Mouse (Mus musculus) forelimb bud, embryonic 11.5 days (tissue): ENCODE measurements at regions not wholly inside any gene's neighbourhood (a gene's known extent, or its start where the extent isn't known, plus 50 kb on each side); places are given as distances from the start of the nearest gene placed in this dataset.

Source experiments
- DNase-seq: peaks from one replicate; pipeline ENCODE4 v3.0.0-alpha.2; 2012; ENCODE audit warnings: low read depth, low spot score

- DNase-seq: no peak
Observed at GRCm38 (mm10) chr19:14035371-14035770, 122.0 kb downstream of the Olfr1505 start.

- DNase-seq: no peak
Observed at GRCm38 (mm10) chr19:14035785-14036184, 122.5 kb downstream of the Olfr1505 start.

- no peak for DNase-seq
Observed at GRCm38 (mm10) chr19:14036750-14037149, 123.4 kb downstream of the Olfr1505 start.

- no peak for DNase-seq
Observed at GRCm38 (mm10) chr19:14042753-14043152, 129.4 kb downstream of the Olfr1505 start.

GRCm38 (mm10) chr19:14045456-14045855 lies 132.1 kb downstream of the Olfr1505 start:
- no peak for DNase-seq

GRCm38 (mm10) chr19:14052052-14052451 lies 138.7 kb downstream of the Olfr1505 start:
- no peak for DNase-seq

- DNase-seq: peak; percentile 34
Observed at GRCm38 (mm10) chr19:14080538-14080937, 167.2 kb downstream of the Olfr1505 start.

- no peak for DNase-seq
Observed at GRCm38 (mm10) chr19:14084726-14085125, 171.4 kb downstream of the Olfr1505 start.

GRCm38 (mm10) chr19:14090106-14090505 lies 176.8 kb downstream of the Olfr1505 start:
- DNase-seq: no peak

GRCm38 (mm10) chr19:14094191-14094590 lies 180.9 kb downstream of the Olfr1505 start:
- peak; percentile 14 for DNase-seq

- DNase-seq: no peak
Observed at GRCm38 (mm10) chr19:14096187-14096586, 182.9 kb downstream of the Olfr1505 start.

- no peak for DNase-seq
Observed at GRCm38 (mm10) chr19:14109091-14109490, 195.8 kb downstream of the Olfr1505 start.

- peak; percentile 46 for DNase-seq
Observed at GRCm38 (mm10) chr19:14123348-14124113, 210.2 kb downstream of the Olfr1505 start.

- DNase-seq: no peak
Observed at GRCm38 (mm10) chr19:14124250-14124827, 211.0 kb downstream of the Olfr1505 start.

GRCm38 (mm10) chr19:14124986-14125385 lies 211.7 kb downstream of the Olfr1505 start:
- DNase-seq: no peak

- peak; percentile 65 for DNase-seq
Observed at GRCm38 (mm10) chr19:14128397-14129209, 215.3 kb downstream of the Olfr1505 start.

- no peak for DNase-seq
Observed at GRCm38 (mm10) chr19:14161217-14161616, 247.9 kb downstream of the Olfr1505 start.

GRCm38 (mm10) chr19:14162773-14163172 lies 249.4 kb downstream of the Olfr1505 start:
- DNase-seq: no peak

GRCm38 (mm10) chr19:14165775-14166174 lies 252.4 kb downstream of the Olfr1505 start:
- no peak for DNase-seq

- peak; percentile 35 for DNase-seq
Observed at GRCm38 (mm10) chr19:14180244-14180643, 266.9 kb downstream of the Olfr1505 start.

- no peak for DNase-seq
Observed at GRCm38 (mm10) chr19:14180956-14181355, 267.6 kb downstream of the Olfr1505 start.

- DNase-seq: no peak
Observed at GRCm38 (mm10) chr19:14181661-14182415, 268.5 kb downstream of the Olfr1505 start.
